Mouse (Mus musculus) lung, adult 2 months (tissue): ENCODE measurements around the gene Nfic.
A peak's percentile ranks its signal among the peaks of the same experiment; 100 is the strongest.

Experiments used
- CTCF ChIP-seq: fragments of 200-500 bp; IDR thresholded peaks from 2 replicates; pipeline ENCODE4 v1.5.1; 2011; ENCODE audit warnings: mild to moderate bottlenecking, low read length, control low read depth; ENCODE audit not compliant: insufficient read depth
- POLR2A ChIP-seq: fragments of 200-500 bp; IDR thresholded peaks from 2 replicates; pipeline ENCODE4 v1.6.1; 2011; ENCODE audit warnings: low read depth, mild to moderate bottlenecking, control low read depth, low read length, borderline replicate concordance; ENCODE audit errors: extremely low read depth

DNA sequence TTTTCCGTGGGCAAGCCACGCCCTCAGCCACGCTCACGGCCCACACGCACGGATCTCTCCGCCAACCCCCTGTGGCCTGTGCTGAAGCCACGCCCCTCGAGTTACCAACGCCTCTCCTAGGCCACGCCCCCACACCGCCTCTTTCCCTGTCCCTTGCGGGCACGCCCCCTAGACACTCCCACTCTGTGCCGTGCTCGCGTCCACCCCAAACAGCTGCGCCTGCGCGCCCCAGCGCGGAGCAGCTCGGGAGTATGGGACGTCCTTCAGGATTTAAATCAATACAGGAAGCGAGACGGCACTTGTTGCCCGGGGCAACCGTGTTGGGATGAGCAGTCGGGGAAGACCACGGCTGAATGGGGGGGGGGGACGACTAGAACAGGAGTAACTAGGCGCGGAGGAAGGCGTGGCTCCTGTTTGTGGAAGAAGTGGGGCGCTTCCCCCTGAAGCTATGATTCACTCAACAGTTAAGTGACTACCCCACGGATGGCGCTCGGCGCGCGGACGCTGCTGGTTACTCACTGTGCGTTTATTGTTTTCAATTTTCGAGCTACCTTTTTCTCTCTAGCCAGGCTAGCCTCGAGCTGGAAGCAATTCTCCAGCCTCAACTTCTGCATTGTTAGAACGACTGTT lies 76.8 kb downstream of the Nfic start:
- TF ChIP-seq POLR2A, result peak; percentile 55; the same call in 1 of the 2 replicates
- TF ChIP-seq CTCF, result no peak
